Mouse (Mus musculus) liver, embryonic 14.5 days (tissue): ENCODE measurements around the gene Per1.

Experiments used
- CTCF ChIP-seq: IDR thresholded peaks from 2 replicates; pipeline ENCODE4 v1.5.1; 2016; ENCODE audit warnings: antibody characterized with exemption, low read depth, control low read depth
- EP300 ChIP-seq: IDR thresholded peaks from 2 replicates; pipeline ENCODE4 v1.6.1; 2016; ENCODE audit warnings: antibody characterized with exemption, low read depth

GRCm38 (mm10) chr11:69121001-69121740 is 26.2 kb downstream of the Per1 start:
- TF ChIP-seq CTCF (no peak), EP300 (no peak)
